Mouse (Mus musculus) embryonic facial prominence, embryonic 12.5 days (tissue): ENCODE data around the gene Gnb1. TPM values are rescaled to one million over a fixed set of nuclear protein-coding genes. Genes with fewer than 3 reads are reported as not detected.
"Not testable (repeated sequence)": the region's sequence is repeated elsewhere in the genome, so short reads cannot be mapped to it uniquely, and the experiment has no call there.

Source experiments
- ATAC-seq: fragments of 200-750 bp; cut with Nextera tagmentation; 2 replicates; pipeline ENCODE4 v1.8.0; 2017; ENCODE audit not compliant: insufficient number of reproducible peaks, insufficient read depth, low FRiP score, low TSS enrichment
- H3K27ac ChIP-seq: fragments of 300-500 bp; sonication (generic); 2 replicates; pipeline ENCODE4 v1.5.1; 2016; ENCODE audit warnings: mild to moderate bottlenecking
- H3K27me3 ChIP-seq: fragments of 300-500 bp; sonication (generic); 2 replicates; pipeline ENCODE4 v1.6.1; 2016; ENCODE audit warnings: mild to moderate bottlenecking, moderate library complexity
- H3K36me3 ChIP-seq: fragments of 300-500 bp; sonication (generic); 2 replicates; pipeline ENCODE4 v1.6.1; 2016; ENCODE audit warnings: mild to moderate bottlenecking
- H3K4me1 ChIP-seq: fragments of 300-500 bp; sonication (generic); 2 replicates; pipeline ENCODE4 v1.6.1; 2016
- H3K4me2 ChIP-seq: fragments of 300-500 bp; sonication (generic); replicated peaks from 2 replicates; pipeline ENCODE4 v1.6.1; 2016; ENCODE audit warnings: mild to moderate bottlenecking, moderate library complexity
- H3K4me3 ChIP-seq: fragments of 300-500 bp; sonication (generic); 2 replicates; pipeline ENCODE4 v1.5.1; 2016; ENCODE audit warnings: mild to moderate bottlenecking
- H3K9ac ChIP-seq: fragments of 300-500 bp; sonication (generic); 2 replicates; pipeline ENCODE4 v1.6.1; 2016; ENCODE audit warnings: mild to moderate bottlenecking, moderate library complexity
- H3K9me3 ChIP-seq: fragments of 300-500 bp; sonication (generic); 2 replicates; pipeline ENCODE4 v1.6.1; 2016; ENCODE audit warnings: mild to moderate bottlenecking, moderate library complexity
- WGBS: fragments of 180-500 bp; shearing (Covaris S2); methylation state at CpG from one replicate; pipeline ENCODE4 v1.1.7; 2016; 5-methylcytosine and 5-hydroxymethylcytosine counted together
- polyA plus RNA-seq: library from polyadenylated mRNA; unstranded; fragments of >200 nt; fragmentation: Nextera tagmentation; extraction: Ambion mirVana; gene quantifications from 2 replicates; pipeline ENCODE4 v1.2.1, GENCODE M21; 2016

Gene Gnb1
- polyA plus RNA-seq, 1 experiment from 2014 or later = 570 TPM

- no peak overlapping the region for H3K27ac ChIP-seq
- no peak overlapping the region for H3K4me2 ChIP-seq
- ATAC-seq = no peak
- no peaks in the 10 kb centered on the region for H3K36me3 ChIP-seq
- H3K9me3 ChIP-seq = no peaks in the 10 kb centered on the region
- H3K9ac ChIP-seq = no peak overlapping the region
- H3K27me3 ChIP-seq = peaks cover 15% of the 10 kb centered on the region
- peaks cover 10% of the 10 kb centered on the region for H3K4me1 ChIP-seq
- no peak overlapping the region for H3K4me3 ChIP-seq
- 77% methylated on average over 18 of the region's 18 CpGs for WGBS
These were observed 21.4 kb upstream of the Gnb1 start for GRCm38 (mm10) chr4:155469590-155470262.

- H3K9ac ChIP-seq = no peak overlapping the region
- H3K36me3 ChIP-seq = no peaks in the 10 kb centered on the region
- H3K27ac ChIP-seq = no peak overlapping the region
- peaks cover 10% of the 10 kb centered on the region for H3K4me1 ChIP-seq
- H3K4me2 ChIP-seq = no peak overlapping the region
- H3K4me3 ChIP-seq = no peak overlapping the region
- no peaks in the 10 kb centered on the region for H3K9me3 ChIP-seq
- WGBS = 84% methylated on average over 16 of the region's 16 CpGs
- H3K27me3 ChIP-seq = peaks cover 13% of the 10 kb centered on the region
- ATAC-seq = no peak
These were observed 20.8 kb upstream of the Gnb1 start for GRCm38 (mm10) chr4:155470263-155470953.

GRCm38 (mm10) chr4:155470997-155471396, 20.2 kb upstream of the Gnb1 start:
- peaks cover 13% of the 10 kb centered on the region for H3K27me3 ChIP-seq
- peaks cover 10% of the 10 kb centered on the region for H3K4me1 ChIP-seq
- H3K9ac ChIP-seq = no peak overlapping the region
- no peak for ATAC-seq
- H3K36me3 ChIP-seq = no peaks in the 10 kb centered on the region
- no peak overlapping the region for H3K27ac ChIP-seq
- no peaks in the 10 kb centered on the region for H3K9me3 ChIP-seq
- H3K4me3 ChIP-seq = no peak overlapping the region
- WGBS = 81% methylated on average over 7 of the region's 7 CpGs
- no peak overlapping the region for H3K4me2 ChIP-seq

GRCm38 (mm10) chr4:155471406-155471805, 19.8 kb upstream of the Gnb1 start:
- Histone ChIP-seq H3K4me1 (peaks cover 10% of the 10 kb centered on the region), H3K27me3 (peaks cover 13% of the 10 kb centered on the region), H3K4me3 (no peak overlapping the region), H3K9ac (no peak overlapping the region), H3K9me3 (no peaks in the 10 kb centered on the region), H3K4me2 (no peak overlapping the region), H3K27ac (no peak overlapping the region), H3K36me3 (no peaks in the 10 kb centered on the region)
- WGBS = 83% methylated on average over 7 of the region's 7 CpGs
- no peak for ATAC-seq

- no peak for ATAC-seq
- H3K27ac ChIP-seq = no peak overlapping the region
- H3K36me3 ChIP-seq = no peaks in the 10 kb centered on the region
- H3K4me1 ChIP-seq = peaks cover 10% of the 10 kb centered on the region
- no peak overlapping the region; the same call in 1 of the 2 replicates for H3K9ac ChIP-seq
- no peak overlapping the region for H3K4me3 ChIP-seq
- H3K4me2 ChIP-seq = no peak overlapping the region
- no peaks in the 10 kb centered on the region for H3K9me3 ChIP-seq
- peaks cover 13% of the 10 kb centered on the region for H3K27me3 ChIP-seq
- 81% methylated on average over 3 of the region's 3 CpGs for WGBS
These were observed 18.4 kb upstream of the Gnb1 start for GRCm38 (mm10) chr4:155472716-155473290.

GRCm38 (mm10) chr4:155473319-155473718, 17.8 kb upstream of the Gnb1 start:
- no peak for ATAC-seq
- Histone ChIP-seq H3K36me3 (no peaks in the 10 kb centered on the region), H3K4me1 (peaks cover 10% of the 10 kb centered on the region), H3K9ac (no peak overlapping the region), H3K27ac (no peak overlapping the region), H3K9me3 (no peaks in the 10 kb centered on the region), H3K4me2 (no peak overlapping the region), H3K4me3 (no peak overlapping the region), H3K27me3 (peaks cover 13% of the 10 kb centered on the region)
- WGBS = 60% methylated on average over 5 of the region's 5 CpGs

GRCm38 (mm10) chr4:155473796-155474195, 17.4 kb upstream of the Gnb1 start:
- ATAC-seq, H3K4me3 ChIP-seq, H3K9ac ChIP-seq, H3K9me3 ChIP-seq, H3K4me1 ChIP-seq, H3K36me3 ChIP-seq, H3K4me2 ChIP-seq, H3K27ac ChIP-seq: not testable (repeated sequence)
- 68% methylated on average over 2 of the region's 2 CpGs for WGBS
- peaks cover 13% of the 10 kb centered on the region for H3K27me3 ChIP-seq

- Histone ChIP-seq H3K4me2 (peak overlapping the region; percentile 35), H3K36me3 (no peaks in the 10 kb centered on the region), H3K9me3 (no peaks in the 10 kb centered on the region), H3K27ac (no peak overlapping the region), H3K4me3 (no peak overlapping the region), H3K4me1 (no peaks in the 10 kb centered on the region), H3K27me3 (0 out of 2 replicates have a peak, but pooled peaks cover 2% of the 10 kb centered on the region), H3K9ac (no peak overlapping the region)
- ATAC-seq = no peak
- WGBS = 25% methylated on average over 28 of the region's 28 CpGs
These were observed 9.6 kb upstream of the Gnb1 start for GRCm38 (mm10) chr4:155481381-155482124.

- H3K4me1 ChIP-seq = no peaks in the 10 kb centered on the region
- no peak overlapping the region for H3K4me3 ChIP-seq
- no peak overlapping the region for H3K9ac ChIP-seq
- no peaks in the 10 kb centered on the region for H3K36me3 ChIP-seq
- ATAC-seq = no peak
- H3K27me3 ChIP-seq = 0 out of 2 replicates have a peak, but pooled peaks cover 2% of the 10 kb centered on the region
- 90% methylated on average over 6 of the region's 6 CpGs for WGBS
- H3K9me3 ChIP-seq = no peaks in the 10 kb centered on the region
- H3K27ac ChIP-seq = no peak overlapping the region
- no peak overlapping the region for H3K4me2 ChIP-seq
These were observed 9.1 kb upstream of the Gnb1 start for GRCm38 (mm10) chr4:155482125-155482480.

GRCm38 (mm10) chr4:155482733-155483540, 8.2 kb upstream of the Gnb1 start:
- Histone ChIP-seq H3K27ac (no peak overlapping the region), H3K4me3 (no peak overlapping the region), H3K4me1 (peaks cover 4% of the 10 kb centered on the region), H3K9ac (no peak overlapping the region), H3K4me2 (no peak overlapping the region), H3K36me3 (no peaks in the 10 kb centered on the region), H3K9me3 (no peaks in the 10 kb centered on the region), H3K27me3 (0 out of 2 replicates have a peak, but pooled peaks cover 2% of the 10 kb centered on the region)
- WGBS = 54% methylated on average over 8 of the region's 8 CpGs
- ATAC-seq = no peak

GRCm38 (mm10) chr4:155485521-155485920, 5.6 kb upstream of the Gnb1 start:
- no peak for ATAC-seq
- H3K4me1 ChIP-seq = peaks cover 20% of the 10 kb centered on the region
- no peaks in the 10 kb centered on the region for H3K27me3 ChIP-seq
- H3K4me3 ChIP-seq = no peak overlapping the region
- H3K4me2 ChIP-seq = no peak overlapping the region
- WGBS = 78% methylated on average over 3 of the region's 3 CpGs
- H3K27ac ChIP-seq = no peak overlapping the region
- no peaks in the 10 kb centered on the region for H3K36me3 ChIP-seq
- no peak overlapping the region for H3K9ac ChIP-seq
- no peaks in the 10 kb centered on the region for H3K9me3 ChIP-seq
